Mouse (Mus musculus) small intestine, adult 2 months (tissue): Measurements from ENCODE around the gene Itih1. TPM values are rescaled to one million over a fixed set of nuclear protein-coding genes. Genes with fewer than 3 reads are reported as not detected.

Experiments used
- H3K27ac ChIP-seq: fragments of 200-500 bp; 2 replicates; pipeline ENCODE4 v1.5.1; 2012; ENCODE audit warnings: low read depth, low read length, control low read depth, inconsistent platforms; ENCODE audit not compliant: insufficient read depth
- H3K27me3 ChIP-seq: fragments of 200-500 bp; 2 replicates; pipeline ENCODE4 v1.6.1; 2012; ENCODE audit warnings: mild to moderate bottlenecking, moderate library complexity, low read length, inconsistent platforms; ENCODE audit not compliant: control insufficient read depth, insufficient read depth
- H3K36me3 ChIP-seq: fragments of 200-500 bp; 2 replicates; pipeline ENCODE4 v1.6.1; 2012; ENCODE audit warnings: mild to moderate bottlenecking, low read length, control low read depth, inconsistent platforms; ENCODE audit not compliant: control insufficient read depth, insufficient read depth
- H3K4me1 ChIP-seq: fragments of 200-500 bp; 2 replicates; pipeline ENCODE4 v1.6.1; 2012; ENCODE audit warnings: low read length, inconsistent platforms, mixed read lengths; ENCODE audit not compliant: control insufficient read depth, insufficient read depth, insufficient read length
- H3K4me3 ChIP-seq: fragments of 200-500 bp; 2 replicates; pipeline ENCODE4 v1.5.1; 2012; ENCODE audit warnings: low read depth, mild to moderate bottlenecking, control low read depth, inconsistent platforms, low read length, moderate library complexity
- CTCF ChIP-seq: fragments of 200-500 bp; IDR thresholded peaks from 2 replicates; pipeline ENCODE4 v1.5.1; 2012; ENCODE audit warnings: low read depth, mild to moderate bottlenecking, control low read depth, inconsistent platforms, low read length, moderate library complexity, mixed read lengths; ENCODE audit not compliant: insufficient replicate concordance, insufficient read length; ENCODE audit errors: extremely low read depth
- POLR2A ChIP-seq: fragments of 200-500 bp; IDR thresholded peaks from 2 replicates; pipeline ENCODE4 v1.6.1; 2012; ENCODE audit warnings: low read depth, mild to moderate bottlenecking, control low read depth, inconsistent platforms, low read length, moderate library complexity
- WGBS: fragments of 180-500 bp; shearing (Covaris S2); methylation state at CpG from one replicate; pipeline ENCODE4 v1.1.7; 2018; 5-methylcytosine and 5-hydroxymethylcytosine counted together
- polyA plus RNA-seq: library from polyadenylated mRNA; depleted of rRNA; stranded (reverse); fragments of >200 nt; gene quantifications from 2 replicates; pipeline ENCODE4 v1.2.3, GENCODE M21; 2012

Itih1 gene
- polyA plus RNA-seq, 1 experiment = not detected

DNA sequence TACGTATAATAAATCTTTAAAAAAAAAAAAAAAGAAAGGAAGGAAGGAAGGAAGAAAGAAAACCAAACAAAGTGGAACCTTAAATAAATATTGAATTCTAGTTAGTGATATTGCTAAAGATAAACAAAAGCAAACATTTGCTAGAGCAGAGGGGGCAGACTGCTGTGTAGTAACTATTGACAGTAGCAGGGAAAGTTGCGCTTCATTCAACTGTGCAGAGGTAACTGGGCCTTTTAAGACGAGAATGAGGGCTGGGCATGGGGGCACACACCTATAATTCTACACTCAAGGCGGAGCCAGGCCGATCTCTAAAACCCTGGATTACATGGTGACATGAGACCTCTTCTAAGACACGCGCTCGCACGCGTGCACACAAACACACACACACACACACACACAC is 6.9 kb upstream of the Itih1 start:
- Histone ChIP-seq H3K36me3 (no peaks in the 10 kb centered on the region), H3K27ac (no peak overlapping the region), H3K27me3 (no peaks in the 10 kb centered on the region; the same call in 1 of the 2 replicates), H3K4me3 (no peak overlapping the region), H3K4me1 (peaks cover 5% of the 10 kb centered on the region; the same call in 1 of the 2 replicates)
- WGBS = 89% methylated on average over 10 of the region's 10 CpGs
- TF ChIP-seq POLR2A (no peak), CTCF (no peak)

DNA sequence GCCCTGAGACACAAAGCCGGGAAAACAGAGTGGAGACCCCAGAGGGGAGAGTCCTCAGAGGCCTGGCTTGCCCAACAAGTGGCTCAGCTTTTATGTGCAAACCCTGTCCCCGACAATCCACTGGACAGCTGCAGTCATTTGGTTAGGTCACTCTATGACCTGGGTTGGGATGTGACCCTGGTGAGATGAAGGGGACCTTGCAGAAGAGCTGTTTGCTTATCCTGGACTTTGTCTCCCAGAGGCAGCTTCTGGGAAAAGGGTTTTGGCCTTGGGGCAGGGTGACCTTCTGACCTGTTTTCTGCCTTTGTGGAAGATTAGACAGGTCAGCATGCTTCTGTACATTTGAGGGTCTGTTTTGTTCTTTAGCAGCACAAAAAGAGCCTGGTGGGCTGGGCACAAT is 1.7 kb upstream of the Itih1 start:
- H3K27ac ChIP-seq = no peak overlapping the region
- no peak for TF ChIP-seq POLR2A
- no peak for TF ChIP-seq CTCF
- H3K4me1 ChIP-seq = no peaks in the 10 kb centered on the region
- 67% methylated on average over 2 of the region's 2 CpGs for WGBS
- H3K4me3 ChIP-seq = no peak overlapping the region
- no peaks in the 10 kb centered on the region; the same call in 1 of the 2 replicates for H3K27me3 ChIP-seq
- no peaks in the 10 kb centered on the region for H3K36me3 ChIP-seq

DNA sequence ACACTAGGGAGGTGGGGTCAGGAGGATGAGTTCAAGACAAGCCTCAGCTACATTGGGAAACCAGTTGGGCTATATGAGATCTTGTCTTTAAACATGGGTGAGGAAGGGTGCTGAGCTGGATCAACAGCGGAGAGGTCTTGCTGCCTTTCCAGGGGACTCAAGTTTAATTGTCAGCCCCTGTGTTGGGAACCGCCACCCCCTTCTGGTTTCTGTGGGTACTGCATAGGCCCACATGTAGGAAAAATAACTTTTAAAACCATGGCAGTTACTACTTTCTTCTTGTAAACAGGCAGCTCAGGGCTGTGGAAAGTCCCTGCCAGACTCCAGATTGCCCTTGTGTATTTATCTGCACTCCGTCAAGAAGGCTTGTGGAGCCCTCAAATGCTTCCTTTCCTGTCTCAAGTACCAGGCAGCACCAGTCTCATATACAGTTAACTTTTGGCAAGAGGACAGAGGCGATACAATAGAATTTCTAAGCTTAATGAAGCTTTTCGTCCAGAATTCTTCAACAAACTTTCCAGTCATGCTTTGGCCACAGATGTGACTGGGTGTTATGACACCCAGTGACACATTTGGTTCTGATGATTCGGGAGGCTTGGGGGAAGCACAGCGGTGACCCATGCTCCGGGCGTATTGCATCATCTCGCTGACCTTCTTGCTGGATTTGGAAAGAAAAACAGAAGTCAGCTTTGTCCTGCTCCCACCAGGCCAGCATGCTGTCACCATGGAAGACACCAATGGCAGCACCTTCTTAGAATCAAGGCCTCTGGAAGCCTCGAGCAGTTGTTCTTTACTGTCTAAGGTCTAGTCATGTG is 978 bp upstream of the Itih1 start:
- H3K4me1 ChIP-seq = no peaks in the 10 kb centered on the region
- no peaks in the 10 kb centered on the region; the same call in 1 of the 2 replicates for H3K27me3 ChIP-seq
- H3K36me3 ChIP-seq = no peaks in the 10 kb centered on the region
- H3K27ac ChIP-seq = no peak overlapping the region
- TF ChIP-seq CTCF (peak; percentile 61; the same call in 1 of the 2 replicates), POLR2A (no peak)
- H3K4me3 ChIP-seq = no peak overlapping the region
- 62% methylated on average over 11 of the region's 11 CpGs for WGBS

DNA sequence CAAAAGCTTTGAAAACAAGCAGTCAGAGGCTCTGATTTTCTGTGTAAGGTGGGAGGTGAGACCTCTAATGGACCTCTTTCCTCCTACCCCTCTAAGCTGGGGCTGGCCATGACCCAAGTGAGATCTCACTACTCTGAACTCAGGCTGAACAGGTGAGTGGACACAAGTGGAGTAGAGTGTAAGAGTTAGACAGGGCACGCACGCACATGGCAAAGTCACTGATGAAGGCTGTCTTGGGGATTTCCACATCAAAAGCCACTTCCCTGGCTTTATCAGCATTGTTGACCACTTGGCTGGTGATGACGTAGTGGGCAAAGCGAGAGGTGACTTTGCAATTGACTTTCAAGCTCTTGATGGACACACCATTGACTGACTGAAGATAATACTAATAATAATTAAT is 835 bp downstream of the Itih1 start:
- H3K4me3 ChIP-seq = no peak overlapping the region
- H3K36me3 ChIP-seq = no peaks in the 10 kb centered on the region
- H3K27me3 ChIP-seq = no peaks in the 10 kb centered on the region; the same call in 1 of the 2 replicates
- no peak overlapping the region for H3K27ac ChIP-seq
- TF ChIP-seq POLR2A (no peak), CTCF (no peak)
- no peaks in the 10 kb centered on the region for H3K4me1 ChIP-seq
- WGBS = 86% methylated on average over 4 of the region's 4 CpGs

DNA sequence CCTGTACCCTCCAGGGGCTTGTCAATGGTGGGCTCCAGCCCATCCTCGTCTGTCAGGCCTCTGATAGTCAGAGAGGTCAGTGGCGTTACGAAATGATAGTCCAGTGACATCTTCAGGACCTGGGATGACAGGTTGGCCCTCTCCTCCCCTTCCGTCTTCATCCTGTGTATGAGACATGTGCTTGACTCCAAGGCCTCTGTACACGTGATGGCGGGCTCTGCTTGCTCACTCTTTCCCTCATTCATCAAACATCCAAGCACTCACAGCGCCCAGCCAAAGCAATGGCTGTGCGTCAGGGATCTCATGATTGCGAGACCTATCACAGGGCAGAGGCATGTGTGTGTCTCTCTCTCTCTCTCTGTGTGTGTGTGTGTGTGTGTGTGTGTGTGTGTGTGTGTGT is 9.7 kb downstream of the Itih1 start:
- no peak overlapping the region for H3K4me3 ChIP-seq
- H3K27ac ChIP-seq = no peak overlapping the region
- TF ChIP-seq CTCF = no peak
- TF ChIP-seq POLR2A = no peak
- WGBS = 83% methylated on average over 9 of the region's 9 CpGs
- H3K36me3 ChIP-seq = no peaks in the 10 kb centered on the region
- no peaks in the 10 kb centered on the region for H3K27me3 ChIP-seq
- H3K4me1 ChIP-seq = no peaks in the 10 kb centered on the region

DNA sequence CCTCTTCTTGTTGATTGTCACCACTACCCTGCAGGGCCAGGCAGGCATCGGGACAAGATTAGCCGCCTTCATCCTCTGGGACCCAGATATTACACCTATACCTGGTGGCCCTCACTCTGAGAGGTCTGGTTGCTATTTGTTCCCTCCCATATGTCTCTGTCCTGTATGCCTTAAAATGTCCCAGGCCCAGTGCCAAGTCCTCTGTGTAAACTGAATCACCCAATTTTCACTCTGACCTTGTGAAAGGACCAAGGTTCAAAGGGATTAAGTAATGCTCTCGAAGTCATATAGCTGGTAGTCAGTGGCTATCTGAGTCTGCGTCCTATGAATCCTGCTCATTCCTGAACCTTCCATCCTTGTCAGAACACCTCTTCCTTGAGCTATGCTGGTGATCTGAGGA is 12.7 kb downstream of the Itih1 start:
- Histone ChIP-seq H3K4me3 (no peak overlapping the region), H3K4me1 (no peaks in the 10 kb centered on the region), H3K27ac (no peak overlapping the region), H3K27me3 (no peaks in the 10 kb centered on the region), H3K36me3 (no peaks in the 10 kb centered on the region)
- WGBS = 58% methylated on average over 4 of the region's 4 CpGs
- TF ChIP-seq CTCF = no peak

DNA sequence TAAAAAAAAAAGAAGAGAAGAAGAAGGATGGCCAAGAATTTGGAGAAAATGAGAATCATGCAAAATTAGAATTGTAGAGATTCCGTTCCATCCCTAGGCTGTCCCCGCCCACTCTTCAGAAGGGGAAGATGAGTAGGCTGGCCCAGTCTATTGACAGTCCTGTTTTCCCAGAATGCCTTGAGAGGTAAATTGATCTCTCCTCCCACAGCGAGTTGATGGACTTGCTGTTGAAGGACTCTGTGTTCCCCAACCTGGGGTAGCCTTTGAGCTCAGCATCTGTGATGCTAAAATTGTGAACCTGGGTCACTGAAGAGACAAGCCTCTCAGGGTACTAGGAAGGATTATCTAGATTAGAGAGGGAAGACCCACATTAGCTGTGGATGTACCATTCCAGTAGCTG is 17.6 kb downstream of the Itih1 start:
- TF ChIP-seq CTCF = no peak
- no peak for TF ChIP-seq POLR2A
- Histone ChIP-seq H3K4me3 (no peak overlapping the region), H3K36me3 (no peaks in the 10 kb centered on the region), H3K4me1 (no peaks in the 10 kb centered on the region), H3K27ac (no peak overlapping the region), H3K27me3 (no peaks in the 10 kb centered on the region)
- 84% methylated on average over 3 of the region's 3 CpGs for WGBS
